Mouse (Mus musculus): ENCODE results near the gene Ube2v1.

- no peak for TF ChIP-seq GATA1 (IDR thresholded peaks at IDR 0.05; ENCODE audit: low read length)
- TF ChIP-seq TAL1 (IDR thresholded peaks at IDR 0.05; ENCODE audit: low read length) = no peak
Measured at GRCm38 (mm10) chr2:167646411-167646810, 14.5 kb upstream of the Ube2v1 start.

Measured in erythroblast, embryonic 14.5 days (primary cell).